Mouse (Mus musculus) intestine, embryonic 14.5 days (tissue): Measurements from ENCODE around the gene Mindy4. TPM values are rescaled to one million over a fixed set of nuclear protein-coding genes. Genes with fewer than 3 reads are reported as not detected.

Experiments used
- ATAC-seq: fragments of 200-750 bp; cut with Nextera tagmentation; replicated peaks from 2 replicates; pipeline ENCODE4 v1.8.0; 2017; ENCODE audit warnings: low read depth, moderate number of reproducible peaks, moderate TSS enrichment, moderate library complexity; ENCODE audit not compliant: low FRiP score, low TSS enrichment
- DNase-seq: peaks from one replicate; pipeline ENCODE4 v3.0.0-alpha.2; 2018; ENCODE audit warnings: low spot score
- H3K27ac ChIP-seq: fragments of 300-500 bp; sonication (generic); 2 replicates; pipeline ENCODE4 v1.5.1; 2014; ENCODE audit warnings: low read depth, mild to moderate bottlenecking, control low read depth
- H3K27me3 ChIP-seq: fragments of 300-500 bp; sonication (generic); replicated peaks from 2 replicates; pipeline ENCODE4 v1.6.1; 2014; ENCODE audit warnings: low read length, control low read depth; ENCODE audit not compliant: control insufficient read depth, insufficient read depth
- H3K36me3 ChIP-seq: fragments of 300-500 bp; sonication (generic); 2 replicates; pipeline ENCODE4 v1.6.1; 2014; ENCODE audit warnings: low read length, control low read depth; ENCODE audit not compliant: control insufficient read depth, insufficient read depth
- H3K4me1 ChIP-seq: fragments of 300-500 bp; sonication (generic); replicated peaks from 2 replicates; pipeline ENCODE4 v1.6.1; 2014; ENCODE audit warnings: low read length, control low read depth, mixed read lengths; ENCODE audit not compliant: control insufficient read depth, insufficient read depth
- H3K4me2 ChIP-seq: fragments of 300-500 bp; sonication (generic); 2 replicates; pipeline ENCODE4 v1.6.1; 2014; ENCODE audit warnings: low read length
- H3K4me3 ChIP-seq: fragments of 300-500 bp; sonication (generic); 2 replicates; pipeline ENCODE4 v1.5.1; 2014; ENCODE audit warnings: low read depth, low read length, control low read depth, mixed read lengths
- H3K9ac ChIP-seq: fragments of 300-500 bp; sonication (generic); 2 replicates; pipeline ENCODE4 v1.6.1; 2014; ENCODE audit warnings: mild to moderate bottlenecking, low read length
- H3K9me3 ChIP-seq: fragments of 300-500 bp; sonication (generic); 2 replicates; pipeline ENCODE4 v1.6.1; 2016; ENCODE audit warnings: low read length, control low read depth; ENCODE audit not compliant: control insufficient read depth
- WGBS: fragments of 180-500 bp; shearing (Covaris S2); extraction: QIAGEN DNeasy Blood & Tissue Kit; methylation state at CpG from one replicate; pipeline ENCODE4 v1.1.7; 2014; 5-methylcytosine and 5-hydroxymethylcytosine counted together
- polyA plus RNA-seq: library from polyadenylated mRNA; unstranded; fragments of >200 nt; fragmentation: Nextera tagmentation; extraction: Ambion mirVana; gene quantifications from 2 replicates; pipeline ENCODE4 v1.2.1, GENCODE M21; 2014

Mindy4 gene
- polyA plus RNA-seq, 1 experiment from 2014 or later, result 10.9 TPM

- no peaks in the 10 kb centered on the region for H3K4me1 ChIP-seq
- ATAC-seq (no peak), DNase-seq (no peak)
- WGBS, result 86% methylated on average over 10 of the region's 10 CpGs
- no peaks in the 10 kb centered on the region for H3K36me3 ChIP-seq
- H3K9me3 ChIP-seq, result no peaks in the 10 kb centered on the region
- H3K27ac ChIP-seq, result no peak overlapping the region
- no peak overlapping the region for H3K4me2 ChIP-seq
- no peak overlapping the region for H3K9ac ChIP-seq
- H3K4me3 ChIP-seq, result no peak overlapping the region
- H3K27me3 ChIP-seq, result no peaks in the 10 kb centered on the region
Observed at GRCm38 (mm10) chr6:55275000-55275399, 71.8 kb downstream of the Mindy4 start.

DNA sequence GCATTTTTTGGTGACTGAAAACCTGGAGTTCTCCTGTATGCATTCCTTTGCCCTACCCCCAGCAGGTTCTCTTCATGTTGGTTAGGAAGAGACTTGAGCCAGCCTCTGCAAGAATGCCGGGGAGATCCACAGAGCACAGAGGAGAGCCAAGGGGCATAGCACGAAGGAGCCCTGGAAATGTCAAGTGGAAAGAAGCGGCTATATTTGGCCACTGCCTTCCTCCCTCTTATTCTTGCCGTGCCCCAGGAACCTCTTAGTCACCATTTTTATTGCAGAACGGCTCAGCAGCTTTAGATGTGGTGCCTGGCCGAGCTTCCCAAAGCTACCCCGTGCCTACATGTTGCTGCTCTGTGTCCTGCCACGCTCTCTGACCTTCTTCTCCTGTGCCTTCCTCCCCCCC lies 72.6 kb downstream of the Mindy4 start:
- H3K4me3 ChIP-seq, result no peak overlapping the region
- H3K4me2 ChIP-seq, result no peak overlapping the region
- no peak overlapping the region for H3K27ac ChIP-seq
- no peak overlapping the region for H3K9ac ChIP-seq
- H3K9me3 ChIP-seq, result no peaks in the 10 kb centered on the region
- no peak for DNase-seq
- no peaks in the 10 kb centered on the region for H3K36me3 ChIP-seq
- no peaks in the 10 kb centered on the region for H3K4me1 ChIP-seq
- WGBS, result 77% methylated on average over 8 of the region's 8 CpGs
- ATAC-seq, result no peak
- no peaks in the 10 kb centered on the region for H3K27me3 ChIP-seq

DNA sequence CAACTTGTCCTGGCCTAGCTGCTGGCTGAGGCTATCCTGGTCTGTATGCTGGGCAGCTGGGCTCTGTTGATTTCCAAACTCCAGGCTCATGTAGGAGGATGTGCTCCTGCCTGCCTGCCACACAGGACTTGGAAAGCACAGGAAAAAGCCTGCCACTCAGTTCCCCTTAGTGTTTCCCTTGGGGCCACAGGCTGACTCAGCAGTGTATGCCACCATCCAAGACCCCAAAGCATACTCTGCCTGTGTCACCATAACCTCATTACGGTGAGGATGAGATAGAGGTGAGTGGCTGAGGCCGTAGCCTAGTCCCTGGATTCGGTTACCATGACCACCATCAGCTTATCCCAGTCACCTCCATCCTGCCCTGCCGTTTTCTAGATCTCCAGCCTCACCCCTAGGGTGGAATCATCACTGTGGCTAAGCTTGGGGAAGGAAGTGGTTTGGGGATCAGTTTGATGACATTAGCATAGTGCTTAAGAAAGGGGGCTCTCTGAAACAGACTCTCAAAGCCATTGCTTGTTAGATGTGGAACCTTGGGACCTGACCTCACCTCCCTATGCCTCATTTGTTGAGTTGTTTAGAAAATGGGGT lies 73.6 kb downstream of the Mindy4 start:
- Histone ChIP-seq H3K4me1 (no peaks in the 10 kb centered on the region), H3K9ac (no peak overlapping the region), H3K36me3 (no peaks in the 10 kb centered on the region), H3K4me2 (no peak overlapping the region), H3K27me3 (no peaks in the 10 kb centered on the region), H3K9me3 (no peaks in the 10 kb centered on the region), H3K27ac (no peak overlapping the region), H3K4me3 (no peak overlapping the region)
- WGBS, result 81% methylated on average over 4 of the region's 4 CpGs
- no peak for ATAC-seq
- no peak for DNase-seq

- ATAC-seq (no peak), DNase-seq (no peak)
- no peak overlapping the region for H3K4me2 ChIP-seq
- no peaks in the 10 kb centered on the region for H3K36me3 ChIP-seq
- H3K4me3 ChIP-seq, result no peak overlapping the region
- no peaks in the 10 kb centered on the region for H3K4me1 ChIP-seq
- 72% methylated on average over 6 of the region's 6 CpGs for WGBS
- H3K9ac ChIP-seq, result no peak overlapping the region
- H3K27me3 ChIP-seq, result no peaks in the 10 kb centered on the region
- H3K9me3 ChIP-seq, result 0 out of 2 replicates have a peak, but pooled peaks cover 5% of the 10 kb centered on the region
- H3K27ac ChIP-seq, result no peak overlapping the region
Observed at GRCm38 (mm10) chr6:55278086-55278485, 74.9 kb downstream of the Mindy4 start.

- ATAC-seq (no peak), DNase-seq (no peak)
- Histone ChIP-seq H3K27me3 (no peaks in the 10 kb centered on the region), H3K4me1 (no peaks in the 10 kb centered on the region), H3K9ac (no peak overlapping the region), H3K36me3 (no peaks in the 10 kb centered on the region), H3K4me2 (no peak overlapping the region), H3K27ac (no peak overlapping the region), H3K4me3 (no peak overlapping the region), H3K9me3 (0 out of 2 replicates have a peak, but pooled peaks cover 5% of the 10 kb centered on the region)
- WGBS, result 71% methylated on average over 4 of the region's 4 CpGs
Observed at GRCm38 (mm10) chr6:55278520-55278919, 75.3 kb downstream of the Mindy4 start.

DNA sequence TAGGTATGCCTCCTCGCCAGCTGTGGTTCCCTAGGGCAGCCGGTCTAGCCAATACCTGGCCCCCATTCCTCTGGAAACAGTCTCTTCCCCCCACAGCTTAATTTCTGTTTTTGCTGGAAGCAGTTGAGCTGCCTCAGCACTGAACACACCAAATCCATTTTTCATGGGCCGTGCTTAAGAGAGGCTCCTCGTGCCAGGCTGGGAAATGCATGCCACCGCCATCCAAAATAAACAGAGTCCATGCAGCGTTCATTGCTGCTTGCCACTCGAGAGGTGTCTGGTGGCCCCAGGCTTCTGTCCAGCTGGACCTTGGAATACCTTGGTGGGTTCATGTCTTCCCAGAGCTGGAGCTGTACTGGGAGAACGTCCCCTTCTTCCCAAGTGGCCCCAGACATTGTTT lies 77.8 kb downstream of the Mindy4 start:
- DNase-seq (no peak), ATAC-seq (no peak)
- no peaks in the 10 kb centered on the region for H3K27me3 ChIP-seq
- H3K9me3 ChIP-seq, result 0 out of 2 replicates have a peak, but pooled peaks cover 5% of the 10 kb centered on the region
- no peak overlapping the region for H3K4me2 ChIP-seq
- no peaks in the 10 kb centered on the region for H3K4me1 ChIP-seq
- WGBS, result 88% methylated on average over 8 of the region's 8 CpGs
- no peaks in the 10 kb centered on the region for H3K36me3 ChIP-seq
- no peak overlapping the region for H3K27ac ChIP-seq
- no peak overlapping the region for H3K9ac ChIP-seq
- H3K4me3 ChIP-seq, result no peak overlapping the region

DNA sequence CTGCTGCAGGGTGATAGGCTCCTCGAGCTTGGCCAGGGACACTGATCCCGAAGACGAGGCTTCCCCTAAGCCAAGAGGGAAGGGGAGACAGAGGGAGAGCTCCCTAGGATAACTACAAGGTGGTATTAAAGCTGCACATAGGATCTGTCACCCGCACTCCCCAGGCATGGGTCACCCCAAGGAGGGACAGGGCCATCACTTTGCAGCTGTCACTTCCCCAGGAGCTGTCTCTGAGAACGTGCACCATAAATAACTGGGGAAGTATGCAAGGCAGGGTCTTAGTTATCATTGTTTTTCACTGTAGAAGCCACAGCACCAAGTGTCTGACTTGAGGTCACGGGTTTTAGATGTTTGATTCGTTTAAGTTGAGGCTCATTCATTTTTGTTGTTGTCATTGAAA lies 78.5 kb downstream of the Mindy4 start:
- H3K27ac ChIP-seq, result no peak overlapping the region
- H3K4me2 ChIP-seq, result no peak overlapping the region
- DNase-seq (no peak), ATAC-seq (no peak)
- no peaks in the 10 kb centered on the region for H3K4me1 ChIP-seq
- WGBS, result 83% methylated on average over 7 of the region's 7 CpGs
- H3K36me3 ChIP-seq, result no peaks in the 10 kb centered on the region
- no peak overlapping the region for H3K9ac ChIP-seq
- H3K9me3 ChIP-seq, result 0 out of 2 replicates have a peak, but pooled peaks cover 5% of the 10 kb centered on the region
- no peaks in the 10 kb centered on the region for H3K27me3 ChIP-seq
- no peak overlapping the region for H3K4me3 ChIP-seq

DNA sequence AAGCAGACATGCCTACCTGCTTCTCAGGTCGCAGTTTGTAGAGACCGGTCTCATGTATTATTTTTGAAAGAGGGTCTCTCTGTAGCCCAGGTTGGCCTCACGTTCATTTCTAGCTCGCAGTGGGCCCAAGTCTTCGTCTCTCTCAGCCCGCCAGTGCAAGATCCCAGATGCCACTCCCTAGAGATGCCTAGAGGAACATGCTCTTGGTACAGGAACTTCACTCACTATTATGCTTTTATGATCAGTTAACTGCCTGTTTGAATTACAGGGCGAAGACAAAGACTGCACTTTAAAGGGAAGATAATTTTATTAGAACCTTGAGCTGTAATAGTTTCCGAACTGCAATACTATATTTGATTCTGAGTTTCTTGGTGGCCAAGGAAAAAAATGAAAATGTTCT lies 79.2 kb downstream of the Mindy4 start:
- Histone ChIP-seq H3K9ac (no peak overlapping the region), H3K27ac (no peak overlapping the region), H3K4me3 (no peak overlapping the region), H3K4me2 (no peak overlapping the region), H3K36me3 (no peaks in the 10 kb centered on the region), H3K4me1 (no peaks in the 10 kb centered on the region), H3K9me3 (0 out of 2 replicates have a peak, but pooled peaks cover 5% of the 10 kb centered on the region), H3K27me3 (no peaks in the 10 kb centered on the region)
- 91% methylated on average over 8 of the region's 8 CpGs for WGBS
- DNase-seq (no peak), ATAC-seq (no peak)

DNA sequence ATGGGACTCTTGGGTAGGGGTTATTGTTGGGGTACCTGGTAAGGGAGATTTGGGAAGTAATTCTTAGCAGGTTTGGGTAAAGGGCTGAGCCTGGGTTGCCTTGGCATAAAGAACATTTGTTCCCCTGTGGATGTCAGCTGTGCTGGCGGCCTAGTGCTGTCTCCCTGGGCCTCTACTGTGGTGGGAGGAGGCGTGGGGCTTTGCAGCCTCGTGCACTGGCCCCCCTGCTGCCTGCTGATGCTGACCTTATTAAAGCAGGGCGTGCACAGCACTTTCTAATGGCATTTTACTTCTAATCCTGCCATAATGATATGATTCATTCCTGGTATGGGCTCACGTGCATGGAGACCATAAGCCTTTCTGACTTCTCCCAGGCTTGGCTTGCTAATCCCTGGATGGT lies 82.0 kb downstream of the Mindy4 start:
- H3K27me3 ChIP-seq, result no peaks in the 10 kb centered on the region
- no peak overlapping the region for H3K27ac ChIP-seq
- ATAC-seq, result no peak
- no peak for DNase-seq
- H3K36me3 ChIP-seq, result no peaks in the 10 kb centered on the region
- 62% methylated on average over 5 of the region's 5 CpGs for WGBS
- no peaks in the 10 kb centered on the region for H3K4me1 ChIP-seq
- no peak overlapping the region for H3K9ac ChIP-seq
- no peak overlapping the region for H3K4me3 ChIP-seq
- no peak overlapping the region for H3K4me2 ChIP-seq
- 0 out of 2 replicates have a peak, but pooled peaks cover 5% of the 10 kb centered on the region for H3K9me3 ChIP-seq
